Mouse (Mus musculus) kidney, adult 2 months (tissue): ENCODE data around the gene Arhgef7. TPM values are rescaled to one million over a fixed set of nuclear protein-coding genes. Genes with fewer than 3 reads are reported as not detected.
A peak's percentile ranks its signal among the peaks of the same experiment; 100 is the strongest.

Experiments
- DNase-seq: peaks from one replicate; pipeline ENCODE4 v3.0.0; 2021
- H3K27ac ChIP-seq: fragments of 200-500 bp; 2 replicates; pipeline ENCODE4 v1.5.1; 2012; ENCODE audit warnings: low read depth, low read length, control low read depth, inconsistent platforms; ENCODE audit not compliant: insufficient read depth
- H3K27me3 ChIP-seq: fragments of 200-500 bp; replicated peaks from 2 replicates; pipeline ENCODE4 v1.6.1; 2012; ENCODE audit warnings: mild to moderate bottlenecking, moderate library complexity, low read length, inconsistent platforms; ENCODE audit not compliant: control insufficient read depth, insufficient read depth
- H3K36me3 ChIP-seq: fragments of 200-500 bp; 2 replicates; pipeline ENCODE4 v1.6.1; 2012; ENCODE audit warnings: mild to moderate bottlenecking, moderate library complexity, low read length, inconsistent platforms; ENCODE audit not compliant: control insufficient read depth, insufficient read depth
- H3K4me1 ChIP-seq: fragments of 200-500 bp; 2 replicates; pipeline ENCODE4 v1.6.1; 2011; ENCODE audit warnings: low read length; ENCODE audit not compliant: control insufficient read depth, insufficient read depth
- H3K4me3 ChIP-seq: fragments of 200-500 bp; 2 replicates; pipeline ENCODE4 v1.5.1; 2011; ENCODE audit warnings: mild to moderate bottlenecking, low read depth, low read length, control low read depth; ENCODE audit not compliant: insufficient read depth
- CTCF ChIP-seq: fragments of 200-500 bp; conservative IDR thresholded peaks from 2 replicates; pipeline ENCODE4 v1.5.1; 2011; ENCODE audit warnings: low read depth, mild to moderate bottlenecking, control low read depth, low read length, moderate library complexity, mixed read lengths; ENCODE audit not compliant: insufficient read depth, insufficient read length
- POLR2A ChIP-seq: fragments of 200-500 bp; IDR thresholded peaks from one replicate; pipeline ENCODE4 v1.6.1; 2011; ENCODE audit warnings: low read depth, low read length, control low read depth
- WGBS: fragments of 180-500 bp; shearing (Covaris S2); methylation state at CpG from one replicate; pipeline ENCODE4 v1.1.7; 2018; 5-methylcytosine and 5-hydroxymethylcytosine counted together
- polyA plus RNA-seq: library from polyadenylated mRNA; depleted of rRNA; stranded (reverse); fragments of >200 nt; gene quantifications from 2 replicates; pipeline ENCODE4 v1.2.3, GENCODE M21; 2012

Arhgef7 gene
- polyA plus RNA-seq, 1 experiment = 49.6 TPM

DNA sequence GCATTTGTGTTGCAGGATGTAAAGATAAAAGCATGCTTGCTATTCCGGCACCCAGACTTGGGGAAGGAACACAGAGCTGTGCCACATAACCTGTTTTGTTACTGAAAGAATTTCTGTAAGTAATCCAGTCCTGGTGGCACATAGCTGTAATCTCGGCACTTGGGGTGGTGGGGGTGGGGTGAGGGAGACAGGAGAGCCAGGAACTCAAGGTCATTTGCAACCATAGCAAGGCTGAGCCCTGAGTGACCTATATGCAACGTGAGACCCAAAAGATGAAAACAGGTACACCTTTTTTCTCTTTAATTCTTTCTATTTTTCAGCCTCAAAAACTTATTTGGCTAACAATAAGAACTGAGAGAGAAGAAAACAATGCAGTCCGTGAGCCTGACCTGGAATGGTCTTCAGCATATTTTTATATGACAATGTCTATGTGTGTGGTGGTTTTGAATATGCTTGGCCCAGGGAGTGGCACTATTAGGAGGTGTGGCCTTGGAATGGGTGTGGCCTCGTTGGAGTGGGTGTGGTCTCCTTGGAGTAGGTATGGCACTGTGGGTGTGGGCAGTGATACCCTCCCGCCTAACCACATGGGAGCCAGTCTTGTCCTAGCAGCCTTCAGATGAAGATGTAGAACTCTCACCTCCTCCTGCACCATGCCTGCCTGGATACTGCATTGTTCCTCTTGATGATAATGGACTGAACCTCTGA is 22.7 kb upstream of the Arhgef7 start:
- peaks cover 14% of the 10 kb centered on the region; the same call in 1 of the 2 replicates for H3K4me1 ChIP-seq
- 65% methylated on average over 6 of the region's 6 CpGs for WGBS
- no peaks in the 10 kb centered on the region for H3K36me3 ChIP-seq
- H3K27me3 ChIP-seq = no peaks in the 10 kb centered on the region
- no peak overlapping the region for H3K27ac ChIP-seq
- no peak for DNase-seq
- no peak overlapping the region for H3K4me3 ChIP-seq
- TF ChIP-seq CTCF (no peak), POLR2A (no peak)

DNA sequence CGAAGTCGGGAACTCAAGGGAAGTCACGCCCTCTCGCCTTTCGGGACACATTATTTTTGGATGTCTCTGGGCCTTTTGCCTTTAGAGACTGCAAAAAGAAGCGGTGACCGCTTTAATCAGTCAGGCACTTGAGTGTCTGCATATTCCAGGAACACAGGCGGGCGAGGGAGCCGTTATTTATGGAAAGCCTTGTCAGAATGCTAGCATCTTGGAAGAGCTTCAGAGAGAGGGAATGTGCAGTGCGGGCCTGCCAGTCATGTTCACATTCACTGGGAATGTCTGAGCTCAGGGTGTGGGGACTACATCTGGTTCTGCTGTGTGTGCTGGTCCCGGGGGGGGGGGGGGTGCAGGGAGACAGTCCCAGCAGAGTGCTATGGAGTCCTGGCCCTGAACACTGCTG is 21.7 kb upstream of the Arhgef7 start:
- 71% methylated on average over 12 of the region's 12 CpGs for WGBS
- no peak for DNase-seq
- TF ChIP-seq CTCF (no peak), POLR2A (no peak)

DNA sequence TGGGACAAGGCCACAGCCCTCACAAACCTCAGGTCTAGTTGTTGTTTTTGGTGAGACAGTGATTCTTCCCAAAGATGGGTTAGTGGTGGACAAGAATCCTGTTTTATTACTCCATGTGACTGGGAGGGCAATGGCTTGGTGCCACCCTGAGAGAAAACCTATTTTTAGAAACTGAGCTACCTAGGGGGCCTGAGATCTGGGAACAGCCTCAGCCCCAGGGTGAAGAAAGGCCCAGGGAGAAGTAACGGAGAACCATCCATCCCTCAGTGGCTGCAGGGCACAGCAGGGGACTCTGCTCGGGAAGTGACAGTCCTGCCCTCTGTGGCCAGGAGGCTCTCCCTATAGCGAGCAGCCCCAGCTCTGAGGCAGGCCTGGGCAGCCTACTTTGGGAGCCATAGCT is 19.8 kb upstream of the Arhgef7 start:
- Histone ChIP-seq H3K4me3 (no peak overlapping the region), H3K36me3 (no peaks in the 10 kb centered on the region), H3K27ac (no peak overlapping the region), H3K4me1 (peaks cover 4% of the 10 kb centered on the region; the same call in 1 of the 2 replicates), H3K27me3 (no peaks in the 10 kb centered on the region)
- TF ChIP-seq POLR2A = no peak
- TF ChIP-seq CTCF = no peak
- DNase-seq = peak; percentile 19
- 38% methylated on average over 3 of the region's 3 CpGs for WGBS

More for the DNA sequence above, 21.7 kb upstream of the Arhgef7 start:
- Histone ChIP-seq H3K27ac (no peak overlapping the region), H3K36me3 (no peaks in the 10 kb centered on the region), H3K4me3 (no peak overlapping the region), H3K27me3 (no peaks in the 10 kb centered on the region), H3K4me1 (peaks cover 12% of the 10 kb centered on the region; the same call in 1 of the 2 replicates)

DNA sequence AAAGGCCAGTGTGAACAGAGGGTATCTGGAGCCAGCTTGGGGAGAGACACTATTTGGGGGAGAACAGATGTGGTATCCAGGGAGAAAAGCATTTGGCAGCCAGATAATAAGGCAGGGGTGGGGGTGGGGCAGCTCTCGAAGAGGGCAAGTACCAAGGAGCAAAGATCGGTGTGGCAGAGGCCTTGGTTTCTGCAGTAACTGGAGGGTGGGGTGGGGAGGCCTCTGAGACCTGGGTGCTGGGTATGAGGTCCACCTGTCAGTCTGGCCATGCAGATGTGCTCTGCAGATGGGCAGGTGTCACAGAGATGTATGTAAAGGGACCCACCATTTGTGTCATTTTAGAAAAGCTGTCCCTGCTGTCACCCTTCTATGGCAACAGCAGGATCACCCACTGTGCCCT is 18.7 kb upstream of the Arhgef7 start:
- TF ChIP-seq POLR2A (no peak), CTCF (no peak)
- Histone ChIP-seq H3K27me3 (no peaks in the 10 kb centered on the region), H3K27ac (no peak overlapping the region), H3K4me1 (peaks cover 4% of the 10 kb centered on the region; the same call in 1 of the 2 replicates), H3K36me3 (no peaks in the 10 kb centered on the region), H3K4me3 (no peak overlapping the region)
- DNase-seq = peak; percentile 54
- WGBS = 47% methylated on average over 2 of the region's 2 CpGs

DNA sequence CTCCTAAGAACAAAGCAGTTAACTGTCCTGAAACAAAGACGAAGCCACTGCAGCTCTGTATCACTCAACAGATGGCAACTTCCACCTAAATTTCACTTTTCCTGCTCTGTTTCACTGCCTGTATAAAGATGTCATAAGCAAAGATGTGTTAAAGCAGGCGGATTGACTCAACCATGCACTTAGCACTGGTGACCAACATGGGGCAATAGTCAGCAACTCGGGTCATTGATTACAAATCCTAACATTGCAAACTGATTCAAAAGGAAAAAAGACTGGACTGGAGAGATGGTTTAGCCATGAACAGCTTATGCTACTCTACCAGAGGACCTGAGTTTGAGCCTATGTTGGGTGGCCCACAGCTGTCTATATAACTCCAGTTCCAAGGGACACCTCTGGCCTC is 18.0 kb upstream of the Arhgef7 start:
- Histone ChIP-seq H3K4me3 (no peak overlapping the region), H3K36me3 (no peaks in the 10 kb centered on the region), H3K4me1 (peaks cover 4% of the 10 kb centered on the region; the same call in 1 of the 2 replicates), H3K27ac (no peak overlapping the region), H3K27me3 (no peaks in the 10 kb centered on the region)
- WGBS = 84% methylated on average over 3 of the region's 3 CpGs
- no peak for TF ChIP-seq POLR2A
- no peak; the same call in 1 of the 2 replicates for TF ChIP-seq CTCF
- no peak for DNase-seq

DNA sequence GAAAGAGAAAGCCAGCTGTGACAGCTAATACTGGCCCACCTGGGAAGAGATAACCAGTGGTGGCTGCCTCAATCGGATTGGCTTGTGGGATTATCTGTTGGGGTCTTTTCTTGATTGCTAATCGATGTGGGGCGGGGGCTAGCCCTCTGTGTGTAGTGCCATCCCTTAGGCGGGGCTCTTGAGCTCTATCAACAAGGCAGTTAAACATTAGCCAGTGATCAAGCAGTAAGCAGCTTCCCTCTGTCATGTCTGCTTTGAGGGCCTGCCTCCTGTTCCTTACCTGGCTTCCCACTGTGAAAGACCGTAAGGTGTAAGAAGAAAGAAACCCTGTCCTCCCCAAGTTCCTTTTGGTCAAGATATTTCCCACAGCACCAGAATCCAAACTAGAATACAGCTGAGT is 17.1 kb upstream of the Arhgef7 start:
- 62% methylated on average over 5 of the region's 5 CpGs for WGBS
- no peak overlapping the region for H3K27ac ChIP-seq
- no peaks in the 10 kb centered on the region for H3K36me3 ChIP-seq
- DNase-seq = no peak
- H3K27me3 ChIP-seq = no peaks in the 10 kb centered on the region
- TF ChIP-seq POLR2A = no peak
- TF ChIP-seq CTCF = no peak
- H3K4me1 ChIP-seq = peaks cover 4% of the 10 kb centered on the region; the same call in 1 of the 2 replicates
- H3K4me3 ChIP-seq = no peak overlapping the region

DNA sequence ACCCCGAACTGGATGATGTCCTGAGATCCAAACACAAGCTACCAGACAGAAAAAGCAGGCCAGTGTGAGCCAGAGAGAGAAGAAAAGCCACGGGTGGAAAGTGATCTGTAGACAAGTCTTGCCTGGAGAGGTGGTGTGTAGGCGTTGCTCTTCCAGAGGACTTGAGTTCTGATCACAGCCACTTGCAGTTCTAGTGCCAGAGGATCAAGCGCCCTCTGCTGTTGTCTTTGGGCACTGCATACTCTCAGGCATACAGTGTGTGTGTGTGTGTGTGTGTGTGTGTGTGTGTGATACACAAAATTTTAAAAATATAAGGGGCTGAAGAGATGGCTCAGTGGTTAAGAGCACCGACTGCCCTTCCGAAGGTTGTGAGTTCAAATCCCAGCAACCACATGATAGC is 15.3 kb upstream of the Arhgef7 start:
- no peaks in the 10 kb centered on the region for H3K27me3 ChIP-seq
- DNase-seq = no peak
- WGBS = 89% methylated on average over 6 of the region's 6 CpGs
- no peaks in the 10 kb centered on the region for H3K36me3 ChIP-seq
- TF ChIP-seq CTCF (peak; percentile 42), POLR2A (no peak)
- H3K4me3 ChIP-seq = no peak overlapping the region
- H3K27ac ChIP-seq = no peak overlapping the region
- peaks cover 4% of the 10 kb centered on the region; the same call in 1 of the 2 replicates for H3K4me1 ChIP-seq
